Mouse (Mus musculus): ENCODE measurements around the gene Hrh1. TPM values are rescaled to one million over a fixed set of nuclear protein-coding genes. Genes with fewer than 3 reads are reported as not detected.

Hrh1 gene
- polyA plus RNA-seq, 1 experiment from 2014 or later: 0.17 TPM

- no peaks in the 10 kb centered on the region for H3K4me1 ChIP-seq (replicated peaks; ENCODE audit: insufficient read depth, low read length)
- no peaks in the 10 kb centered on the region for H3K27me3 ChIP-seq (ENCODE audit: insufficient read depth, low read length)
- H3K36me3 ChIP-seq (ENCODE audit: insufficient read depth, low read length): no peaks in the 10 kb centered on the region
- no peaks in the 10 kb centered on the region for H3K9me3 ChIP-seq (replicated peaks; ENCODE audit: low read length)
- H3K4me2 ChIP-seq (ENCODE audit: low read length): no peak overlapping the region
- DNase-seq (ENCODE audit: low spot score) (peak; percentile 50), ATAC-seq (replicated peaks; ENCODE audit: low FRiP score, low read depth) (no peak)
- no peak overlapping the region for H3K9ac ChIP-seq (ENCODE audit: low read depth, low read length)
- no peak overlapping the region for H3K4me3 ChIP-seq (replicated peaks; ENCODE audit: low read depth, low read length)
- no peak overlapping the region for H3K27ac ChIP-seq
- 49% methylated on average over 3 of the region's 3 CpGs for WGBS
- TF ChIP-seq CTCF (IDR thresholded peaks at IDR 0.05; ENCODE audit: low read depth): no peak
These were observed 47.2 kb downstream of the Hrh1 start for GRCm38 (mm10) chr6:114444976-114445375.

GRCm38 (mm10) chr6:114448888-114449287, 51.2 kb downstream of the Hrh1 start:
- TF ChIP-seq CTCF (IDR thresholded peaks at IDR 0.05; ENCODE audit: low read depth): no peak
- DNase-seq (ENCODE audit: low spot score) (no peak), ATAC-seq (replicated peaks; ENCODE audit: low FRiP score, low read depth) (no peak)
- no peaks in the 10 kb centered on the region for H3K4me1 ChIP-seq (replicated peaks; ENCODE audit: insufficient read depth, low read length)
- H3K4me2 ChIP-seq (ENCODE audit: low read length): no peak overlapping the region
- H3K9me3 ChIP-seq (replicated peaks; ENCODE audit: low read length): no peaks in the 10 kb centered on the region
- no peak overlapping the region for H3K9ac ChIP-seq (ENCODE audit: low read depth, low read length)
- H3K27me3 ChIP-seq (ENCODE audit: insufficient read depth, low read length): no peaks in the 10 kb centered on the region
- WGBS: 72% methylated on average over 9 of the region's 9 CpGs
- no peak overlapping the region for H3K27ac ChIP-seq
- H3K4me3 ChIP-seq (replicated peaks; ENCODE audit: low read depth, low read length): no peak overlapping the region
- no peaks in the 10 kb centered on the region for H3K36me3 ChIP-seq (ENCODE audit: insufficient read depth, low read length)

- Histone ChIP-seq H3K4me2 (ENCODE audit: low read length) (no peak overlapping the region), H3K27me3 (ENCODE audit: insufficient read depth, low read length) (no peaks in the 10 kb centered on the region), H3K27ac (no peak overlapping the region), H3K4me3 (replicated peaks; ENCODE audit: low read depth, low read length) (no peak overlapping the region), H3K36me3 (ENCODE audit: insufficient read depth, low read length) (no peaks in the 10 kb centered on the region), H3K9me3 (replicated peaks; ENCODE audit: low read length) (no peaks in the 10 kb centered on the region), H3K4me1 (replicated peaks; ENCODE audit: insufficient read depth, low read length) (peaks cover 10% of the 10 kb centered on the region), H3K9ac (ENCODE audit: low read depth, low read length) (no peak overlapping the region)
- DNase-seq (ENCODE audit: low spot score): no peak
- ATAC-seq (replicated peaks; ENCODE audit: low FRiP score, low read depth): no peak
- WGBS: 89% methylated on average over 4 of the region's 4 CpGs
- TF ChIP-seq CTCF (IDR thresholded peaks at IDR 0.05; ENCODE audit: low read depth): no peak
These were observed 57.5 kb downstream of the Hrh1 start for GRCm38 (mm10) chr6:114455267-114455666.

- ATAC-seq (replicated peaks; ENCODE audit: low FRiP score, low read depth) (no peak), DNase-seq (ENCODE audit: low spot score) (peak; percentile 15)
- Histone ChIP-seq H3K4me1 (replicated peaks; ENCODE audit: insufficient read depth, low read length) (peaks cover 10% of the 10 kb centered on the region), H3K4me2 (ENCODE audit: low read length) (no peak overlapping the region), H3K27ac (no peak overlapping the region), H3K27me3 (ENCODE audit: insufficient read depth, low read length) (no peaks in the 10 kb centered on the region), H3K9ac (ENCODE audit: low read depth, low read length) (no peak overlapping the region), H3K36me3 (ENCODE audit: insufficient read depth, low read length) (no peaks in the 10 kb centered on the region), H3K4me3 (replicated peaks; ENCODE audit: low read depth, low read length) (no peak overlapping the region), H3K9me3 (replicated peaks; ENCODE audit: low read length) (no peaks in the 10 kb centered on the region)
- 55% methylated on average over 12 of the region's 12 CpGs for WGBS
- no peak for TF ChIP-seq CTCF (IDR thresholded peaks at IDR 0.05; ENCODE audit: low read depth)
These were observed 58.7 kb downstream of the Hrh1 start for GRCm38 (mm10) chr6:114456255-114457042.

GRCm38 (mm10) chr6:114457299-114457698, 59.6 kb downstream of the Hrh1 start:
- TF ChIP-seq CTCF (IDR thresholded peaks at IDR 0.05; ENCODE audit: low read depth): no peak
- no peaks in the 10 kb centered on the region for H3K27me3 ChIP-seq (ENCODE audit: insufficient read depth, low read length)
- H3K4me2 ChIP-seq (ENCODE audit: low read length): no peak overlapping the region
- DNase-seq (ENCODE audit: low spot score) (no peak), ATAC-seq (replicated peaks; ENCODE audit: low FRiP score, low read depth) (no peak)
- no peak overlapping the region for H3K4me3 ChIP-seq (replicated peaks; ENCODE audit: low read depth, low read length)
- H3K9ac ChIP-seq (ENCODE audit: low read depth, low read length): no peak overlapping the region
- H3K9me3 ChIP-seq (replicated peaks; ENCODE audit: low read length): no peaks in the 10 kb centered on the region
- no peaks in the 10 kb centered on the region for H3K36me3 ChIP-seq (ENCODE audit: insufficient read depth, low read length)
- no peak overlapping the region for H3K27ac ChIP-seq
- peaks cover 10% of the 10 kb centered on the region for H3K4me1 ChIP-seq (replicated peaks; ENCODE audit: insufficient read depth, low read length)
- WGBS: 93% methylated on average over 3 of the region's 3 CpGs

DNA sequence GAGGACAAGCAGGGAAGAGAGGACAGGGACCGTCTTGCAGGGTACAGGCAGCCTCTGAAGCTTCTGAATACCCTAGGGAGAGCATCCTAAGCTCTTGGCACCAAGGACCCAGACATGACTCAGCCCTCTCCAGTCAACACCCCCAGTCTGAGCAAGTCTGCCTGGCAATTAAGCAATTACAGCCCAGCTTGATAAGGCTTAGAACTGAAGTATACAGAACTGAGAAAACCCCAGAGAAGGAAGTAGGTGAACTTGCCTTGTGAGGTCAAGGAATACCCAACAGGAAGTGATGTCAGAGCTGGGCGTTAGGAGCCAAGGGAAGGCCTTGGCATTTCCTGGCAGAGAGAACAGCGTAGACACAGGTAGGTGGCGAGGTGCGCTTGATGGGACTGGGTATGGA, 60.5 kb downstream of the Hrh1 start:
- H3K9me3 ChIP-seq (replicated peaks; ENCODE audit: low read length): no peaks in the 10 kb centered on the region
- H3K4me2 ChIP-seq (ENCODE audit: low read length): no peak overlapping the region
- H3K4me1 ChIP-seq (replicated peaks; ENCODE audit: insufficient read depth, low read length): peaks cover 10% of the 10 kb centered on the region
- WGBS: 70% methylated on average over 5 of the region's 5 CpGs
- DNase-seq (ENCODE audit: low spot score) (no peak), ATAC-seq (replicated peaks; ENCODE audit: low FRiP score, low read depth) (no peak)
- H3K27me3 ChIP-seq (ENCODE audit: insufficient read depth, low read length): no peaks in the 10 kb centered on the region
- no peak for TF ChIP-seq CTCF (IDR thresholded peaks at IDR 0.05; ENCODE audit: low read depth)
- no peak overlapping the region for H3K4me3 ChIP-seq (replicated peaks; ENCODE audit: low read depth, low read length)
- H3K36me3 ChIP-seq (ENCODE audit: insufficient read depth, low read length): no peaks in the 10 kb centered on the region
- H3K27ac ChIP-seq: no peak overlapping the region
- H3K9ac ChIP-seq (ENCODE audit: low read depth, low read length): no peak overlapping the region

All from kidney, postnatal 0 days (tissue).